Mouse (Mus musculus) liver, adult 2 months (tissue): ENCODE results near the gene Irak2.

ENCODE experiments used
- CTCF ChIP-seq: fragments of 200-500 bp; IDR thresholded peaks from 2 replicates; pipeline ENCODE4 v1.5.1; 2011; ENCODE audit warnings: low read depth, low read length, control low read depth
- POLR2A ChIP-seq: fragments of 200-500 bp; IDR thresholded peaks from 2 replicates; pipeline ENCODE4 v1.6.1; 2011; ENCODE audit warnings: low read length, control low read depth; ENCODE audit not compliant: insufficient read depth; ENCODE audit errors: extremely low read depth

- TF ChIP-seq CTCF (no peak), POLR2A (no peak)
Observed at GRCm38 (mm10) chr6:113592637-113593036, 45.6 kb upstream of the Irak2 start.
